Comparison of ENCODE assay signal across 1 mouse cellular context in the genomic region with DNA sequence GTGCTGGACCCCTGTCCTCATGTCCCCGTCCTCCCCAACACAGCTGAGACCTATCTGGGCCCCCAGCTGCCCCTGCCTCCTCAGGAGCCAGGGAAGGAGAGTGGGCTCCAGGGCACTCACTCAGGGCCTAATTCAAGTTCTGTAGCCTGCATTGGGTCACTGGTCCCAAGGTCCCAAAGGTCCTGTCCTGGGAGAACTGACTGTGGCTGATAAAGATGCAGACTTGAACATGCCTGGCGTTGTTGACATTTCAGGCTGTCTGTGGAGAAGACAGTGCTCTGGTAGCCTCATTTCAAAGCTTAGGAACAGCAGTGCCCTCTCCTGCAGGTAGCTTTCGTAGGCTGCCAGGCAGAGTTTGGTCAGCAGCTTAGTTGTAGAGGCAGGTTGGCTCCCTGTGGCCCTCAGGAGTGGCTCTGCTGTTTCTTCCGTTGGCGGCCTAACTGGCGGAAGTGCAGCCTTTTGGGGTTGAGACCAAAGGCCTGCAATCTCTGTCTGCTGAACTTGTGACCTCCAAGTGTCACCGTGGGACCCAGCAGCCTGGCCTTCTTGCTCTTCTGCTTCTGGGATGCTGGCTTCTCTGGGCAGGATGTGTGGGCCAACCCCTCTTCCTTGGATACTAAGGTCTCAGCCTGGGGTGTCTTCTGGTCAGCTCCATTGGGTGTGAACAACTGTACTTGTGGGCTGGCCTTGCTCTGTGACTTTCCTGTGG.
TF ChIP-seq lines count a peak whose summit lies in the region.

No protein-coding gene starts in this region.

TF ChIP-seq in CH12.LX, 34 proteins besides CTCF, POLR2A, EP300 and RAD21:
- TF ChIP-seq ZKSCAN1 (IDR thresholded peaks at IDR 0.05; ENCODE audit: borderline replicate concordance, low read depth, low read length), result no peak
- peak; percentile 45; the same call in 1 of the 2 replicates for TF ChIP-seq ZMIZ1 (IDR thresholded peaks at IDR 0.05; ENCODE audit: low read depth, low read length)
- 0 out of 2 replicates have a peak, but pooled peaks have one; percentile 15 for TF ChIP-seq POLR2AphosphoS2 (IDR thresholded peaks at IDR 0.05; ENCODE audit: low read depth, low read length)
